Mouse (Mus musculus): Measurements from ENCODE around the gene Gm44579. TPM values are rescaled to one million over a fixed set of nuclear protein-coding genes. Genes with fewer than 3 reads are reported as not detected.

The Gm44579 gene
- total RNA-seq, 2 experiments from 2014 or later = not detected

- intact Hi-C loops (cut with DNase I) = loop anchor here (5.0 kb wide), 1 partner anchor 78 kb away; the partner anchor contains the start of genes Pfkm and Senp1
- no peak for DNase-seq
These were observed 50.4 kb downstream of the Gm44579 start for GRCm38 (mm10) chr15:98170365-98170764.

DNA sequence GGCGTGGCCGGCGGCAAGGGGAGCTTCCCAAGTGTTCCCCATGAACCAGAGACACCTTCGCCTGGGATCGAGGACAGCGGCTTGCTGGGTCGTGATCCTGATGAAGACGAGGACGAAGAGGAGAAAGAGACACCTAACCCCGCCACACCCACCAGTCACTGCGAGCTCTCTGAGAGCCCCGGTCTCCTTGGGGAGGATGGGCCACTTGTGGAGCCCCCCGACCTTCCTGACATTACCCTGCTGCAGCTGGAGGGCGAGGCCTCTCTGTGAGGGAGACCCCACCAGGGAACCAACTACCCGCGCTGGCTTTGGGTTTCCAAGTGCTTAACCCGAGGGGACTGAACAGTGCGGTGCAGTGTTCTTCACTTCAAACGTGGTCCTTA is 52.2 kb downstream of the Gm44579 start:
- intact Hi-C loops (cut with DNase I) = no loop called here
- no peak for DNase-seq

- intact Hi-C loops (cut with DNase I) = no loop called here
- DNase-seq = peak; percentile 79 to 84
These were observed 52.8 kb downstream of the Gm44579 start for GRCm38 (mm10) chr15:98167645-98168621.

- no peak for DNase-seq
- intact Hi-C loops (cut with DNase I) = no loop called here
These were observed 53.7 kb downstream of the Gm44579 start, which contains the start of gene Ccdc184 for GRCm38 (mm10) chr15:98166963-98167644. Ccdc184 (plus strand) TSS chr15:98167158.

- intact Hi-C loops (cut with DNase I) = no loop called here
- no peak for DNase-seq
These were observed 55.3 kb downstream of the Gm44579 start, which contains the start of gene Asb8 for GRCm38 (mm10) chr15:98165525-98165924. Asb8 (minus strand) TSS chr15:98165625.

DNA sequence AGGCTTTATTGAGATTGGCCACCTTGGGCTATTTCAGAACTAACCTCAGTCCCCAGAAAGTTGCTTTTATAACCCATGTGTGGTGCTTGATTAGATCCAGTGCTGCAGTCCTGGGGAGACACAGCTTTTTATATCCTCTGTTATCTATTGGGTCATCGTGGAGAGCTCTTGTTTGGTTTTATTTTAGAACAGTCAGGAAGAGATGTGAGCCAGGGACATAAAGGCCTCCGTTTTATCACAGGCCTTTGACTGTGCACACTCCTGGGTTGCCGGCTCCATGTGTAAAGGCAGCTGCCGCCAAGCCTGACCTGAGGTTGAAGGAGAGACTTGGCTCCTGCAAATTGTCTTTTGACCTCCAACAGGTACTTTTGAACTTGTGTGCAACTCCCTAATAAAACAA is 58.2 kb downstream of the Gm44579 start:
- intact Hi-C loops (cut with DNase I) = no loop called here
- DNase-seq = peak in 1 of 2 experiments; percentile 39

GRCm38 (mm10) chr15:98161026-98161805 is 59.6 kb downstream of the Gm44579 start:
- intact Hi-C loops (cut with DNase I) = no loop called here
- DNase-seq = no peak

DNA sequence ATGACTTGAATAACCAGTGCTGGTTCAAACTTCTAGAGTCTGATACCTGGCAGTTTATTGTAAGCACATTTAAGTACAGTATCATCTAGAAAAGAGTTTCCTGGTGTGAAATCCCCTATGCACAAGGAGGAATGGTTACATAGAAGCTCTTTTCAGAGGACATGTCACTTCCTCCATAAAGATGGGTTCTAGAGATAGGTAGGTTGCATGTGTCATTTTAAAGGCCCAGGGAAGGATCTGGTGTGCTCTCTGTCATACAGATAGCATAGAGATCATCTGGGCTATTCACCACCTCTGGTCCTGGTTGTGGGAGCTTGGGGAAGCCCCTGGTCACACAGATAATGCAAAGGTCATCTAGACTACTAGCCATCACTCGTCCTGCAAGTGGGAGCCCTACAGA is 63.5 kb downstream of the Gm44579 start:
- DNase-seq = no peak
- intact Hi-C loops (cut with DNase I) = loop anchor here (5.0 kb wide), 1 partner anchor 190 kb away; no protein-coding TSS in a partner anchor

DNA sequence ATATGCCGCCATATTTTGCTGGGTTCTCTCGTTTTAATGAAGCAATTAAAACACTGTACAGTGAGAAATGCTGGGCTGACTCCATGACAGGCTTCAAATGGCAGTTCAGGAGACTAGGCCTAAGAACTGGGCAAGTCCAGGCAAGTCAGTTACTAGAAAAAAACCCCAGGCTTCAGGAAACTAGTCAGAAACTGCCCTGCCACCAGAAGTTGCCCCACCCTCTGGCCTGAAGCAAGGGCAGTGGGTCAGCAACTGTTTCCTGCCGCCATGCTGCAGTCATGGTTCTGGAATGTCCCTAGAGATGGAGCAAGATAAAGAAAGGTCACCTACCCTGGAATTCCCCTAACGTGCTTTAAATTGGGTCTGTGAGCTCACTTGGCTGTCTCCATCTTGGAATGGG is 64.8 kb downstream of the Gm44579 start:
- intact Hi-C loops (cut with DNase I) = loop anchor here (5.0 kb wide), 1 partner anchor 189 kb away; no protein-coding TSS in a partner anchor

GRCm38 (mm10) chr15:98155272-98155671 is 65.5 kb downstream of the Gm44579 start:
- intact Hi-C loops (cut with DNase I) = loop anchor here (5.0 kb wide), 1 partner anchor 188 kb away; no protein-coding TSS in a partner anchor
- no peak for DNase-seq

More for the DNA sequence above, 64.8 kb downstream of the Gm44579 start:
- no peak for DNase-seq

DNA sequence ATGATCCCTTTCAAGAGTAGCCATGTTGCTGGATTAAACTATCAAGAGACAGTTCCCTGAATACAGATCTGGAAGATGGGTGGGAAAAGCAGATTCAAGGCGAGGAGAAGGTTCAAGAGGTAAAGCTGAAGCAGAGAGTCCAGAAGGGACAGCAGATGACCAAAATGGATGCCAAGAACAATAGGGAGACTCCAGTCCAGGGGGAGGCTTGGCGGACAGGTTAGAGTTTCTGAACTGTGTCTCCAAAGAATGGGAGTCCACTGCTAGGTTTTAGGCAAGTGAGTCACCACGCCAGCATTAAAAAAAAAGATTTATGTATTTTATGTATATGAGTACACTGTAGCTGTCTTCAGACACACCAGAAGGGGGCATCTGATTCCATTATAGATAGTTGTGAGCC is 66.1 kb downstream of the Gm44579 start:
- no peak for DNase-seq
- intact Hi-C loops (cut with DNase I) = loop anchor here (5.0 kb wide), 1 partner anchor 187 kb away; no protein-coding TSS in a partner anchor

DNA sequence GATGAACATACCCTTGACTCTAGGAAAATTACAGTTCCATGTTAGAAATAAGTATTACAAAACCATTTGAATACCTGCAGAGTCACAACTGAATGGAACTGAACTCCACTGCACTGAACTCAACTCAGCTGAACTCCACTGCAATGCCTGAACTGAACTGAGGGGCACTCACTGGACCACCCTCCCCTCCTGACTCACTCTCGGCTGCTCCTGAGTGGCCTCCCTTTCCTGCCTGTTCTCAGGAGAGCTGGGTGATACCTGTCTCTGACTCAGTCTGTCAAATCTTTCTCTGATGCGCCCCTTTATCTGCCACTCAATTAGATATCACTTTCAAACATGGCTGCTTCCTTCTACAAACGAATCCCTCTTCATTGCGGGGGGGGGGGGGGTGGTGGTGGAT is 66.6 kb downstream of the Gm44579 start:
- intact Hi-C loops (cut with DNase I) = no loop called here
- no peak for DNase-seq

GRCm38 (mm10) chr15:98153625-98154024 is 67.2 kb downstream of the Gm44579 start:
- intact Hi-C loops (cut with DNase I) = loop anchor here (1.0 kb wide), 1 partner anchor 64 kb away; no protein-coding TSS in a partner anchor
- peak; percentile 49 to 53 for DNase-seq

DNA sequence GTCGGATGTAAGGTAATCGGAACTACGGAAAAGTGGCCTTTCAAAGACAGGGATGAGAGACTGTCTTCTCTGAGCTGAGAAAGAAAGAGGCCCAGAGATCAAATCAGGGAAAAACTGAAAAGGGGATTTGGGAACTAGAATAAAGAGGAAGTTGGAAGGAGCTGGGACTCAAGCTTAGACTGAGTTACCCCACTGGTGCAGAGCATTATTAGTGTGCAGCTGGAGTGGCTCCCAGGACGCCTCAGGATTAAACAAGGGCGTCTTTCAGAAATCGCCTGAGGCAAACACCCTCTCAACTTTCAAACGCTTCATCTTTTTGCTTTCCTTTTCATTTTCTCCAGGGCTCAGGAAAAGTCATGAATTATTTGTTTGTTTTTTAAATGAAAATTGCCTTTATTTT is 67.9 kb downstream of the Gm44579 start:
- intact Hi-C loops (cut with DNase I) = loop anchor here (1.0 kb wide), 1 partner anchor 64 kb away; no protein-coding TSS in a partner anchor
- DNase-seq = no peak

DNA sequence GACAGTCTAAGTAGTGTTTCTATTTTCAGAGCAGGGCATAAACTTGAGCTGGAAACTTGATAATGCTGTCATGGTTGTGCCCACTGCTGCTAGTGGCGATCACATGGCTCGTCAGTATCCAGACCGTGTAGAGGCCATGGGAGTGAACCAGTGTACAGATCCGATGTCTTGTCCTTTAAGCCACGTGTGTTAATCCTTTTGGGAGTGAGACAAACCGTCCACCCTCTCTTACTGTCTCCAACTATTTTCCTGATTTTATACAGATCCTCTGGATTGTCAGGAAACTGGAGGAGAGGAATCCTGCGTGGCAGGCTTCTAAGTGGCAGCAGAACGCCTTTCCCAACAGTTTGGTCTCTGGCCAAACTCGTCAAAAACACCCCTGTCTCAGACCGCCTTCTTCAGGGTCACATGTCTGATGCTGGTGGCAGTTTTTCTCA is 71.6 kb downstream of the Gm44579 start:
- intact Hi-C loops (cut with DNase I) = no loop called here
- DNase-seq = peak; percentile 77 to 79

DNA sequence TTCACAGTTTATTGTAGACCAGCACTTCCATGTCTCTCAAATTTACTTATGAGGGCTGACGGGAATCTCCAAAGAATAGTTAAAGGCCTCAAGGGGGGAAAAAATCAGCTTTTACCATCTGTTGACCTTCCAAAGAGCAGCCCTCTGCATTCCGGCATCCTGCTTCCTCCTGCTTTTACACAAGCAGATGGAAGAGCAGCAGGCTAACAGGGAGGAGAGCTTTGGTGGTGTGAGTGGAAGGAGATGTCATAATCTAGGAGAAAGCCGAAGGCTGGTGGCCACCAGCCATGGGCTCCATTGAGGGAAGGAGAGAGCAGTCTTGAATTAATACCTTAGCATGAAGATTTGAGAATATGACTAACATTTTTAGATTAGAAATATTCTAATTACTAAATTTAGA is 72.4 kb downstream of the Gm44579 start:
- no peak for DNase-seq
- intact Hi-C loops (cut with DNase I) = no loop called here

DNA sequence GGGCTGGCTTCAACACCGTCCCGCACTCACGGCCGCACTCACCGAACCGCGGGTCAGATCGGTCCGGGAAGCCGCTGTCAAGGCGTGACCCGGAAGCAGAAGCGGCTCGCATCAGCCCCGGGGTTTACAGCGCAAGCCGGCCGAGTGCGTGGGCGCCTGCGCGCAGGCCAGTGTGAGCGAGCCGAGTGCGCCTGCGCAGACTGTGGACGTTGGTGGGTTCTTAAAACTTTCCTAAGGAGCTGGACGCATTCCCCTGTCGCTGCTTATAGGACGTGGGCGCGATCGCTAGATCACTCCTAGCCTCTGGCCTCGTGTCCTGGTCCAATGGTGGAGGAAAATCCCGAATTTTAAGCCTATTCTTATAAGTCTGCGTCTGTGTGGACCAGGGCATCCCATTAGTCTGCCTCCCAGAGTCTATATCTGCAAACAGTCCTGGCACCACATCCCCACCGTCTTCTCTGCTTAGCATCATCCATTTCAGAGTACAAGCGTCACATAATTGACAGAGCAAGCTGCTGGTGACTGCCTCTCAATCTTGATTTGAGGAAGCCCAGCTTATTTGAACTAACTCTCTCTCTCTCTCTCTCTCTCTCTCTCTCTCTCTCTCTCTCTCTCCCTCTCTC is 75.1 kb downstream of the Gm44579 start:
- intact Hi-C loops (cut with DNase I) = loop anchor here (1.0 to 2.0 kb wide), 2 partner anchors 37 to 52 kb away; partner anchors contain the start of gene Senp1
- DNase-seq = peak; percentile 94 to 96

DNA sequence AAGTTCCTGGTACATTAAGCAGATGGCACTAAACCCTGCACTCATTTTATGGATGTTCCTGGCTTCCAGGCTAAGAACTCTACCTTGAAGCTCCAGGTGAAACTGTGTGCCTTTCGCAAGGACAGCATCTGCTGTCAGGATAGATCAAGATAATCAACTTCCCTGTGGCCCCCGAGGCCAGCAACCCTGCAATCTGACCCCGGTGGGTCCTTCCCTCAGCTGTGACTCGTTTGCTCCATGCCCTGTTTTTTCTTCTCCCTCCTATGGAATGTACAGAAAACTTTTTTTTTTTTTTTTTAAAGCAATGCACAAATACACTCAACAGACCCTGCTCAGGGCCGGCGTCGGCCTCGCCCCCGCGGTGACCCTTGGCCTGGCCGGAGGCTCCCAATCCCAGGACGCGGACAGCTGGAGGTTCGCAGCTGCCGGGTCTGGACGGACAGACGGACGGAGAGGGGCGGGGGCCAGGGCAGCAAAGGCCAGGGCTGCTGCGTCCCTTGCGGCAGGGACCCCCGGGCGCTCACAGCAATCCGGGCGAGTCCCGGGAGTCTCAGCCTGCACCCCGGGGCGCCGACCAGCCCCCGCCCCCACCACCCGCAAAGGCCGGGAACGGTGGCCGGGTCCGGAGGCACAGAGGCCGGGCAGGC is 75.8 kb downstream of the Gm44579 start:
- DNase-seq = peak; percentile 13 to 17
- intact Hi-C loops (cut with DNase I) = loop anchor here (1.0 to 2.0 kb wide), 2 partner anchors 36 to 52 kb away; partner anchors contain the start of gene Senp1

GRCm38 (mm10) chr15:98142515-98142914 is 78.3 kb downstream of the Gm44579 start:
- no peak for DNase-seq
- intact Hi-C loops (cut with DNase I) = no loop called here

Measured in heart, postnatal 10 days (tissue).